Comparison of ENCODE assay signal across 27 mouse cellular contexts in genomic region chr1:193664569-193664968, GRCm38 (mm10).
DNase-seq lines count a peak whose midpoint lies in the region; ATAC-seq and TF ChIP-seq lines count a peak whose summit lies in the region.
"Had no signal": no experiment of that assay in that cellular context is flagged by ENCODE, and none has a peak within 500 bp of the region (broad histone marks: within the 10 kb centered on the region; RNA-seq: fewer than 3 reads in every experiment).

No protein-coding gene starts in this region.

- peak; percentile 23 for DNase-seq in spleen, adult 12 weeks (ENCODE audit: low spot score)
- DNase-seq in spleen, adult 18-20 months = no peak
- no peak for DNase-seq in left cerebral cortex, adult 2 months (ENCODE audit: extremely low spot score in 1 of 2, low spot score in 2 of 2)
- no peak for DNase-seq in cerebellum, adult 9-10 months
- DNase-seq in adrenal gland, postnatal 14 days = no peak
- DNase-seq: adrenal gland, adult 2 months; cerebellum, adult 2 months; forebrain, postnatal 0 days; gastrocnemius, postnatal 14 days; heart, adult 18-20 months; heart, postnatal 14 days; kidney, adult 2 months; kidney, postnatal 10 days; right cerebral cortex, postnatal 25 days; thymus, adult 18-20 months had no signal

- 0 out of 2 replicates have a peak overlapping the region, but pooled peaks have one; percentile 1 for H3K4me2 ChIP-seq in liver, embryonic 15.5 days
- H3K4me2 ChIP-seq: embryonic facial prominence, embryonic 15.5 days; heart, embryonic 13.5 days; hindbrain, embryonic 13.5 days; midbrain, embryonic 13.5 days; neural tube, embryonic 12.5 days had no signal

- TF ChIP-seq CTCF in left cerebral cortex, adult 2 months (IDR thresholded peaks at IDR 0.05) = no peak

- peak; percentile 70 for ATAC-seq in erythroid progenitor cell, adult 5-6 weeks (replicated peaks; ENCODE audit: low FRiP score, poor library complexity, severe bottlenecking)
- peak; percentile 87 for ATAC-seq in liver, embryonic 15.5 days (ENCODE audit: insufficient read depth)
- ATAC-seq: CD4-positive, CD25-positive, alpha-beta regulatory T cell, adult 4 months; forebrain, postnatal 0 days; lung, postnatal 0 days; midbrain, embryonic 13.5 days had no signal

- peaks cover 84% of the 10 kb centered on the region for H3K4me1 ChIP-seq in liver, embryonic 15.5 days (replicated peaks)
- H3K4me1 ChIP-seq: embryonic facial prominence, embryonic 15.5 days had no signal

- no peaks in the 10 kb centered on the region for H3K9me3 ChIP-seq in liver, embryonic 15.5 days (replicated peaks)
- H3K9me3 ChIP-seq: embryonic facial prominence, embryonic 15.5 days; heart, embryonic 13.5 days; limb, embryonic 10.5 days; midbrain, embryonic 13.5 days; neural tube, embryonic 12.5 days had no signal

- no peaks in the 10 kb centered on the region for H3K27me3 ChIP-seq in liver, embryonic 15.5 days
- H3K27me3 ChIP-seq: embryonic facial prominence, embryonic 15.5 days; heart, embryonic 13.5 days; neural tube, embryonic 12.5 days had no signal

- H3K9ac ChIP-seq in liver, embryonic 15.5 days = no peak overlapping the region
- H3K9ac ChIP-seq: embryonic facial prominence, embryonic 15.5 days; forebrain, postnatal 0 days; heart, embryonic 13.5 days; hindbrain, embryonic 13.5 days; midbrain, embryonic 13.5 days; neural tube, embryonic 12.5 days had no signal

- intact Hi-C loops in left cerebral cortex, adult 2 months (cut with DNase I) = no loop called here

- H3K27ac ChIP-seq in liver, embryonic 15.5 days (replicated peaks) = peak overlapping the region; percentile 78
- H3K27ac ChIP-seq in left cerebral cortex, adult 2 months = no peak overlapping the region
- H3K27ac ChIP-seq: embryonic facial prominence, embryonic 15.5 days; forebrain, embryonic 10.5 days; heart, embryonic 13.5 days; hindbrain, embryonic 13.5 days; limb, embryonic 10.5 days; macrophage; midbrain, embryonic 13.5 days; neural tube, embryonic 12.5 days had no signal

- no peaks in the 10 kb centered on the region for H3K36me3 ChIP-seq in liver, embryonic 15.5 days (replicated peaks)
- H3K36me3 ChIP-seq: embryonic facial prominence, embryonic 15.5 days; forebrain, embryonic 10.5 days; heart, embryonic 13.5 days; hindbrain, embryonic 13.5 days; limb, embryonic 10.5 days; midbrain, embryonic 13.5 days; neural tube, embryonic 12.5 days had no signal

- H3K4me3 ChIP-seq in liver, embryonic 15.5 days (replicated peaks) = no peak overlapping the region
- no peak overlapping the region for H3K4me3 ChIP-seq in left cerebral cortex, adult 2 months
- H3K4me3 ChIP-seq: embryonic facial prominence, embryonic 15.5 days; forebrain, embryonic 10.5 days; heart, embryonic 13.5 days; hindbrain, embryonic 13.5 days; limb, embryonic 10.5 days; midbrain, embryonic 13.5 days; neural tube, embryonic 12.5 days had no signal

- WGBS in liver, embryonic 15.5 days (ENCODE audit: insufficient replicate concordance) = 27% methylated on average over 2 of the region's 2 CpGs
